Mouse (Mus musculus) embryonic facial prominence, embryonic 13.5 days (tissue): ENCODE data around the gene Dnase1. TPM values are rescaled to one million over a fixed set of nuclear protein-coding genes. Genes with fewer than 3 reads are reported as not detected.

Experiments
- ATAC-seq: fragments of 200-750 bp; cut with Nextera tagmentation; 2 replicates; pipeline ENCODE4 v1.8.0; 2017; ENCODE audit warnings: low read depth; ENCODE audit not compliant: insufficient number of reproducible peaks, insufficient read depth, low FRiP score, low TSS enrichment
- H3K27ac ChIP-seq: fragments of 300-500 bp; sonication (generic); 2 replicates; pipeline ENCODE4 v1.5.1; 2015; ENCODE audit warnings: moderate library complexity, mild to moderate bottlenecking, inconsistent platforms
- H3K27me3 ChIP-seq: fragments of 300-500 bp; sonication (generic); 2 replicates; pipeline ENCODE4 v1.6.1; 2015; ENCODE audit warnings: mild to moderate bottlenecking, inconsistent platforms
- H3K36me3 ChIP-seq: fragments of 300-500 bp; sonication (generic); 2 replicates; pipeline ENCODE4 v1.6.1; 2015; ENCODE audit warnings: mild to moderate bottlenecking, inconsistent platforms
- H3K4me1 ChIP-seq: fragments of 300-500 bp; sonication (generic); 2 replicates; pipeline ENCODE4 v1.6.1; 2015; ENCODE audit warnings: inconsistent platforms
- H3K4me2 ChIP-seq: fragments of 300-500 bp; sonication (generic); 2 replicates; pipeline ENCODE4 v1.6.1; 2015; ENCODE audit warnings: moderate library complexity, mild to moderate bottlenecking, inconsistent platforms
- H3K4me3 ChIP-seq: fragments of 300-500 bp; sonication (generic); 2 replicates; pipeline ENCODE4 v1.5.1; 2015; ENCODE audit warnings: mild to moderate bottlenecking, inconsistent platforms
- H3K9ac ChIP-seq: fragments of 300-500 bp; sonication (generic); 2 replicates; pipeline ENCODE4 v1.6.1; 2015; ENCODE audit warnings: mild to moderate bottlenecking, inconsistent platforms
- H3K9me3 ChIP-seq: fragments of 300-500 bp; sonication (generic); 2 replicates; pipeline ENCODE4 v1.6.1; 2016; ENCODE audit warnings: inconsistent platforms
- WGBS: fragments of 180-500 bp; shearing (Covaris S2); methylation state at CpG from one replicate; pipeline ENCODE4 v1.1.7; 2015; ENCODE audit warnings: mixed read lengths; 5-methylcytosine and 5-hydroxymethylcytosine counted together
- microRNA-seq: library from miRNA; unstranded; fragments of <30 nt; microRNA quantifications from one replicate; pipeline ENCODE4, GENCODE M21; 2016
- polyA plus RNA-seq: library from polyadenylated mRNA; unstranded; fragments of >200 nt; fragmentation: Nextera tagmentation; extraction: Ambion mirVana; gene quantifications from 2 replicates; pipeline ENCODE4 v1.2.1, GENCODE M21; 2015

Gene Dnase1
- polyA plus RNA-seq, 1 experiment from 2014 or later: 6.2 TPM

- H3K27me3 ChIP-seq: no peaks in the 10 kb centered on the region
- no peak overlapping the region for H3K27ac ChIP-seq
- 92% methylated on average over 8 of the region's 8 CpGs for WGBS
- H3K4me2 ChIP-seq: no peak overlapping the region
- H3K4me1 ChIP-seq: no peaks in the 10 kb centered on the region
- H3K4me3 ChIP-seq: no peak overlapping the region
- H3K9me3 ChIP-seq: no peaks in the 10 kb centered on the region
- no peak overlapping the region for H3K9ac ChIP-seq
- no peak for ATAC-seq
- peaks cover 86% of the 10 kb centered on the region for H3K36me3 ChIP-seq
These were observed 50.6 kb downstream of the Dnase1 start for GRCm38 (mm10) chr16:4087214-4087913.

Small RNA genes within 50 kb of the gene (microRNA-seq; reads per million reads assigned to microRNA genes)
- gene Gm23413: not detected

Other genes with a start within 250 kb of the Dnase1 start
- gene Olfr15, start 206.1 kb upstream of the Dnase1 start, polyA plus RNA-seq: 0.77 and 3.3 TPM in 2 replicates
- 1.8 and 2.3 TPM in 2 replicates for gene Zfp174, start 189.7 kb upstream of the Dnase1 start, polyA plus RNA-seq
- gene Naa60, start 164.6 kb upstream of the Dnase1 start, polyA plus RNA-seq: 55.4 and 57.6 TPM in 2 replicates
- 5.7 and 6.0 TPM in 2 replicates for gene Zfp597, start 152.4 kb upstream of the Dnase1 start, polyA plus RNA-seq
- 2.1 TPM in 1 of 2 replicates, not detected in the other for gene Gm20695, start 152.3 kb upstream of the Dnase1 start, polyA plus RNA-seq
- 6.0 and 8.3 TPM in 2 replicates for gene 1700037C18Rik, start 128.3 kb upstream of the Dnase1 start, polyA plus RNA-seq
- 39.7 and 41.9 TPM in 2 replicates for gene Cluap1, start 128.1 kb upstream of the Dnase1 start, polyA plus RNA-seq
- 0.67 and 1.3 TPM in 2 replicates for gene Nlrc3, start 60.3 kb upstream of the Dnase1 start, polyA plus RNA-seq
- gene Slx4, start 33.2 kb upstream of the Dnase1 start, polyA plus RNA-seq: 20.8 and 21.2 TPM in 2 replicates
- gene Trap1, start 40.9 kb downstream of the Dnase1 start, polyA plus RNA-seq: 77.8 and 83.7 TPM in 2 replicates
- 51.3 and 59.4 TPM in 2 replicates for gene Crebbp, start 177.1 kb downstream of the Dnase1 start, polyA plus RNA-seq